Mouse (Mus musculus): Measurements from ENCODE around the gene Pip5k1b.
A peak's percentile ranks its signal among the peaks of the same experiment; 100 is the strongest.

Gene Pip5k1b

GRCm38 (mm10) chr19:24514661-24515642 is 40.7 kb downstream of the Pip5k1b start:
- DNase-seq = no peak

GRCm38 (mm10) chr19:24513105-24513843 is 42.4 kb downstream of the Pip5k1b start:
- DNase-seq = peak; percentile 90

DNA sequence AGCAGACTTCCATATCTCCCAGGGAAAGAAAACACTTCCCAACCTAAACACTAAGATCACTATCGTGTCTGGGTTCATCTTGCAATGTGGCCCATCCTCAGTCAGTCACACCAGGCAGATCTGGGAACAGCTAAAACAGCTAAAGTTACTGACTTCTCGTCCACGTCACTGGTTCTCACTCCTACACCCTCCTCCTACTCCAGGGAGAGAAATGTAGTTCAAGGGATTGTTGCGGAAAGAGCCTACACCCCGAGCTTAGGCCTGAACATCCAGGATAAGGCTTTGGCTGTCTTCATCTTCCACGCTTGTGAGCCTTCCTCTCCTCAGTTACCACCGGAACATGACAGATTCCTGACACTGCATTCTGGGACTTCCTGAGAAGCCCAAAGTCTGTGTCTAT is 43.7 kb downstream of the Pip5k1b start:
- DNase-seq = no peak

DNA sequence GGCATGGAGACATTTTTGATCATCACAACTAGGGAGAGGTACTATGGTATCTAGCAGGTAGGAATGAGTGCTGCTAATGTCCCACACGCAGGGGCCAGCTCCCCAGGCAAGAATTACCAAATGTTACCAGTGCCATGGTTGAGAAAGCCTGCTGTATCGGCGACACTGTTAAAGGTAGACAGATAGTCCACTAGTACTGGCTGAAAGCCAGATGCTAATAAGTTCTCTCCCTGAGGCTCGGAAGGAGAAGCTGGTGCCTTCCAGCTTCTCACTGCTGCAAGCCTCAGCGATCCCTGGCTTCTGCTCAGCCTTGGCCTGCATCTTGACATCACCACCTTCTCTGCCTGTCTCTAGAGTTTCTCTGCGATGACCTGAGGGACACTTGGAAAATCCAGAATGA is 46.3 kb downstream of the Pip5k1b start:
- no peak for DNase-seq

GRCm38 (mm10) chr19:24508087-24508767 is 47.4 kb downstream of the Pip5k1b start:
- DNase-seq = no peak

GRCm38 (mm10) chr19:24502736-24503421 is 52.8 kb downstream of the Pip5k1b start:
- DNase-seq = no peak

GRCm38 (mm10) chr19:24501525-24501924 is 54.1 kb downstream of the Pip5k1b start:
- no peak for DNase-seq

DNA sequence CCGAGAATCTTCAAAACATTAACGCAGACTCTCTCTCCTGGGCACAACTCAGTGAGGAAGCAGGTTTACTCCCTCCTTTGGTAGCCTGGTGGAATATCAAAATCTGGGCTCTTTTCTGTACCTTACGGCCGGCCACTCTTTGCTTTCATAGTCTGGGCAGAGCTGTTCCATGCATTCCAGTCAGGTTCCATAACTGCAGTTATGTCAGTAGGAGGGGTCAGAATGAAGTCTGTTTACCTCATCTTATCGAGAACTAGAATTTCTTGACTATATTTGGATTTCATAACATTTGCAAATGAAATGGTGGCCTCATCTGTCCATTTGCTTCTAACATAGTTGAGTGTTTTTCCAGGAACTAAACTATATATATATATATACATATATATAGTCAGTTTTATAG is 55.2 kb downstream of the Pip5k1b start:
- no peak for DNase-seq

DNA sequence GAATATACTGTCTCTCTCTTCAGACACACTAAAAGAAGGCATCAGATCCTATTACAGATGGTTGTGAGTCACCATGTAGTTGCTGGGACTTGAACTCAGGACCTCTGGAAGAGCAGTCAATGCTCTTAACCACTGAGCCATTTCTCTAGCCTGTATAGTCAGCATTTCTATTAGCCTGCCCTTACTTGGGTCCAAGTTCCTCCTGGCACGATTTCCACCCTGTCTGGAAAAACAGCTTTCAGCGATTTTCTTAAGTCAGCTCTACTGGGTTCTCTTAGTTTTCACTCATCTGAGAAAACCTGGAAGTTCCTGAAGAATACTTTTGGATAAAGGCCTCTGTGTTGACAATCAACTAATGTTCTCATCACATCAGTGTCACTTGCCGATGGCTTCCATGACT is 56.4 kb downstream of the Pip5k1b start:
- DNase-seq = no peak

DNA sequence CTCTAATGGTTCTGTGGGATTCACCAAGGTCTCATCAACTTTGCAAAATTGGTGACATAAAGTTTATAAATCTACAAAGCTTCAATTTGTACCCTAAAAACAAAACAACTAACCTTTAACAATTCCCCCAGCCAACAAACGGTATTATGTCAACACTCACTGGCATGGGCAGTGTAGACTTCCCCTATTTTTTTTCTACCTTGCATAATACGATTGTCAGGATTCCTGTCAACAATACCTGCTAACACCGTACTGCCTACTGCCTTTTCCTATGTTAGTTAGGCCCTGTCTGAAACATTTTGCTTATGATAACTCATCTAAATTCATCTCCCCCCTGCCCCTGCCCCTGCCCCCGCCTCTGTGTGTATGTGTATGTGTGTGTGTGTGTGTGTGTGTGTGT is 61.8 kb downstream of the Pip5k1b start:
- DNase-seq = no peak

DNA sequence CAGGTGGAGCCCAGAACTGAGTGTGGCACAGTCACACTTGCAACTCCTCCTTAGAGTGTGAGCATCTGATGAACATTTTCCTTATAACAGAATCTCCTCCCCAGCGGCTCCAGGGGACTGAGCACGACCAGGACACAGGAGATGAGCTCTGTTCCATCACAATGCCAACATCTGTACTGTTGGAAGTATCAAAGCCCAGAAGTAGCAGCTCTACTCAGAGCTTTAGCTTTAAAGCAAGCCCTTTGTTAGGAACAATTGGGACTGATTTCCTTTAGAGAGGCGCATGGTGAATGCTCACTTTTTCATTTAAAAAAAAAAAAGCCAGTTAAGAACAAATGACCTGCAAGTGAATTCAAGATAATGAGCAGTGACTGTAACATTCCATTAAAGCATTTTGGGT is 63.8 kb downstream of the Pip5k1b start:
- DNase-seq = no peak

GRCm38 (mm10) chr19:24490275-24490674 is 65.4 kb downstream of the Pip5k1b start:
- DNase-seq = no peak

GRCm38 (mm10) chr19:24486433-24487296 is 69.0 kb downstream of the Pip5k1b start:
- no peak for DNase-seq

GRCm38 (mm10) chr19:24484612-24485194 is 71.0 kb downstream of the Pip5k1b start:
- no peak for DNase-seq

- DNase-seq = no peak
Observed at GRCm38 (mm10) chr19:24480916-24481315, 74.8 kb downstream of the Pip5k1b start.

DNA sequence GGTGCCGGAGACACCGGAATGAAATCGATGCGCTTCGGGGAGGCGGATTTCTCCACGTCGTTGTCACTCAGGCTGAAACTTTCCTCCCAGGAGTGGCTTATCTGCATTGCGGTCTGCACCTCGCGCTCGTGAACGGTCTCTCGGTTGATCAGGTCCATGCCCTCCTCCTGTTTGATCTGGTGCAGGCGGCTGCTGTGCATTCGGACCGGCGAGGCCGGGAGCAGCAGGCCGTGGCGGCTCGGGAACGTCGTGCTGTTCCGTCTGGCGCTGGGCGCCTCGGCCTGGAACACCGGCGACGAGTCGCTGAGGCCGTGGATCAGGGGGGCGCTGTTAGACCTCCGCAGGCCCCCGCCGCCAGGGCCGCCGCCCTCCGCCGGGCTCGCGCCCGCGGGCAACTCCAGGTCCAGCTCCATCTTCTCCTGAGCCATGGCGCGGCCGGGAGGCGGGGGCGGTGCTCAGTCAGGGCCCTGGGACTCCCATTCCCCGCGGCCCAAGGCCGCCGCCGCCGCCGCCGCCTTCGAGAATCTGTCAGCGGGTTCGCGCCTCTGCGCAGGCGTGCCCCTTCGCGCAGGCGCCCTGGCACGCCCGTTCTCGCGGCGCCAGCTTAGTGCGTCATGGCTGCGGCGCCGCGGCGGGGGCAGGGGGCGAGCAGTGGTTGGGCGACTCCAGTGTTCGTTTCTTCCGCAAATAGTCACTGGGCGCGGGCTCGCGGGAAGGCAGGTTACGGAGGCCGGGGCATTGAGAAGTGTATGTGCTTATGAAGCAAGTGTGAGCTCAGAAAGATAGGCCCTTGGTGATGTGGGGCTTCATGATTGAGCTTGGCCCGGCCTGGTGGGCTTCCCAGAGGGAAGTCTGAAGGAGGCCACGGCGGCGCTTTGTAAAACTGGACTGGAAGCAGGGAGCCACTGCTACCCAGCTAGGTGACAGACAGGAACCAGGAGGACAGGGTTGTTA is 78.5 kb downstream of the Pip5k1b start, which contains the start of gene Fam122a:
Fam122a (minus strand) TSS at position 428 of the 954 bp plus-strand sequence.
- DNase-seq = peak; percentile 92

DNA sequence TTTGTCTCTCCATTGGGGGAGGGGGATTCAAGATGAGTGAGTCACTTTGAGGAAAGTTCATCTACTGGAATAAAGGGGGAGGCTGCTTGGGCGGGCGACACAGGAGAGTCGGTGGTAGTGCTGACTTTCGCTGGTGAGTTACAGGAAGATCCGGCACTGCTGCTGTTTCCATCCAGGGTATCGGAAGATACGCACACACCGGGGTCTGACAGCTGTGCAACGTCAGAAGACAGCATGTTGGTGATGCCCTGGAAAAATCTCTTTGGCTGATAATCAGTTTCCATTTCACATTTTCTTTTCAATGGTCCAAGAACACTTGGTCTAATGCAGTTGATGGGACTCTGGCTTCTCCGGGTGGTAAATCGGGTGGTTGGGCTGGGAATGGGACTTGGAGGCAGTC is 79.2 kb downstream of the Pip5k1b start:
- peak; percentile 66 for DNase-seq

DNA sequence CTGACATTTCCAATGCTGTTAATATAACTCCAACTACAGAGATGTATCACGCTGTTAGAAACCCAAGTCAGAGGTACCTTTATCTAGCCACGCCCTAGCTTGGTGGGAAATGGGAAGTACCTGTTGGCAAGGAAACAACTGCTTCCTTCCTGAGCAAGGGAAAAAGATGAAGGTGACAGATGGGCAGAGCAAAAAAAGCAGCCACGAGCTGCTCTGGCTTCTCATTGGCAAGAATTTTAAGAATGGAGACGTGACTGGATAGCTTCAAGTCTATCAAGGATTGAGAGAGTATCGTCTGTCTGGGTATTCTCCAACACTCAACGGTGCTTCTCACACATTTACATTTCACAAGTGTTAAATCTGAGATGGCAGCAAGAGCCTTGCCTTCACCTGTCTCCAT is 80.4 kb downstream of the Pip5k1b start:
- no peak for DNase-seq

GRCm38 (mm10) chr19:24472512-24472911 is 83.2 kb downstream of the Pip5k1b start:
- DNase-seq = no peak

GRCm38 (mm10) chr19:24471538-24471937 is 84.1 kb downstream of the Pip5k1b start:
- no peak for DNase-seq

Measured in liver (tissue).